Mouse (Mus musculus) frontal cortex, adult 2 months (tissue): Measurements from ENCODE around the gene Pepd. TPM values are rescaled to one million over a fixed set of nuclear protein-coding genes. Genes with fewer than 3 reads are reported as not detected.

Experiments
- DNase-seq, 2 experiments: peaks; one replicate each; pipeline ENCODE4 v3.0.0; 2022; ENCODE audit warnings: low spot score in 1 of 2; ENCODE audit errors: extremely low spot score in 1 of 2
- polyA plus RNA-seq: library from polyadenylated mRNA; depleted of rRNA; stranded (reverse); fragments of >200 nt; gene quantifications from 2 replicates; pipeline ENCODE4 v1.2.3, GENCODE M21; 2012

The Pepd gene
- polyA plus RNA-seq, 1 experiment, result 38.2 TPM

GRCm38 (mm10) chr7:35050540-35050939 is 138.4 kb downstream of the Pepd start:
- DNase-seq, result no peak

GRCm38 (mm10) chr7:35053161-35053560 is 141.0 kb downstream of the Pepd start:
- no peak for DNase-seq

GRCm38 (mm10) chr7:35054286-35054685 is 142.1 kb downstream of the Pepd start:
- DNase-seq, result no peak

GRCm38 (mm10) chr7:35054977-35055618 is 142.9 kb downstream of the Pepd start:
- DNase-seq, result no peak

- DNase-seq, result peak; percentile 41 to 53
Measured at GRCm38 (mm10) chr7:35055619-35056435, 143.6 kb downstream of the Pepd start.

GRCm38 (mm10) chr7:35056436-35056864 is 144.3 kb downstream of the Pepd start, which contains the start of gene Cebpg:
Cebpg (minus strand) TSS chr7:35056573.
- peak; percentile 88 to 99 for DNase-seq

- no peak for DNase-seq
Measured at GRCm38 (mm10) chr7:35056999-35057398, 144.8 kb downstream of the Pepd start.

- DNase-seq, result no peak
Measured at GRCm38 (mm10) chr7:35057569-35057968, 145.4 kb downstream of the Pepd start.

GRCm38 (mm10) chr7:35058329-35058728 is 146.2 kb downstream of the Pepd start:
- DNase-seq, result no peak

GRCm38 (mm10) chr7:35059467-35059866 is 147.3 kb downstream of the Pepd start:
- DNase-seq, result no peak

GRCm38 (mm10) chr7:35064286-35065258 is 152.4 kb downstream of the Pepd start:
- DNase-seq, result no peak

- no peak for DNase-seq
Measured at GRCm38 (mm10) chr7:35065958-35066357, 153.8 kb downstream of the Pepd start.

- no peak for DNase-seq
Measured at GRCm38 (mm10) chr7:35066640-35067212, 154.5 kb downstream of the Pepd start.

- no peak for DNase-seq
Measured at GRCm38 (mm10) chr7:35076645-35077044, 164.5 kb downstream of the Pepd start.

- no peak for DNase-seq
Measured at GRCm38 (mm10) chr7:35080843-35081338, 168.7 kb downstream of the Pepd start.

- DNase-seq, result no peak
Measured at GRCm38 (mm10) chr7:35081406-35082104, 169.4 kb downstream of the Pepd start.

- no peak for DNase-seq
Measured at GRCm38 (mm10) chr7:35084565-35085360, 172.6 kb downstream of the Pepd start.

GRCm38 (mm10) chr7:35086271-35086861 is 174.2 kb downstream of the Pepd start:
- peak in 1 of 2 experiments; percentile 42 for DNase-seq
